Mouse (Mus musculus): ENCODE results near the gene Trim59. TPM values are rescaled to one million over a fixed set of nuclear protein-coding genes. Genes with fewer than 3 reads are reported as not detected.

Trim59 gene
- polyA plus RNA-seq, 1 experiment = 133 TPM

DNA sequence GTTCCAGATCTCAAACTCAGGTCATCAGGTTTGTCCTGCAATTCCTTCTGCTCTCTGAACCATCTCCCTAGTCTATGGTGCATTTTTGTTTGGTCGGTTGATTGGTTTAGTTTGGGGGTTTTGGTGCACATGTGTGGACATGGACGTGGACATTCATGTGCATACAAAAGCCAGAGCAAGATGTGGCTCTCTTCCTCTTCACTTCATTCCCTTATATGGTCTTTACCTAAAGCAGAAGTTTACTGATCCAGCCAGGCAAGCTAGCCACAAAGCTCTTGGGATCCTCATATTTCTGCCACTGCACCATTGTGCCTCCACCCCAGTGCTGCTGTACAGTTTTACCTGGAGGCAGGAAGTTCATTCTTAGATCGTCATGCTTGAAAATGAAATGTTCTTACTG is 27.4 kb downstream of the Trim59 start:
- H3K9me3 ChIP-seq (replicated peaks; ENCODE audit: control insufficient read depth, insufficient read depth, low read length, poor library complexity, severe bottlenecking) = no peaks in the 10 kb centered on the region
- TF ChIP-seq POLR2A (IDR thresholded peaks at IDR 0.05; ENCODE audit: insufficient read depth, low read length) (no peak), EP300 (IDR thresholded peaks at IDR 0.05; ENCODE audit: insufficient read depth, low read depth, low read length) (no peak), CTCF (IDR thresholded peaks at IDR 0.05; ENCODE audit: low read depth, low read length) (no peak)
- H3K4me3 ChIP-seq (ENCODE audit: low read depth, low read length) = no peak overlapping the region
- no peaks in the 10 kb centered on the region for H3K4me1 ChIP-seq (ENCODE audit: control insufficient read depth, insufficient read depth, low read length)
- no peak overlapping the region for H3K9ac ChIP-seq (ENCODE audit: low read depth, poor library complexity, severe bottlenecking)
- H3K36me3 ChIP-seq (ENCODE audit: control insufficient read depth, insufficient read depth, low read length, poor library complexity, severe bottlenecking) = peaks cover 62% of the 10 kb centered on the region
- H3K27ac ChIP-seq (ENCODE audit: insufficient read depth, low read length) = no peak overlapping the region
- no peaks in the 10 kb centered on the region for H3K27me3 ChIP-seq (ENCODE audit: control insufficient read depth, insufficient read depth, low read length, poor library complexity, severe bottlenecking)

DNA sequence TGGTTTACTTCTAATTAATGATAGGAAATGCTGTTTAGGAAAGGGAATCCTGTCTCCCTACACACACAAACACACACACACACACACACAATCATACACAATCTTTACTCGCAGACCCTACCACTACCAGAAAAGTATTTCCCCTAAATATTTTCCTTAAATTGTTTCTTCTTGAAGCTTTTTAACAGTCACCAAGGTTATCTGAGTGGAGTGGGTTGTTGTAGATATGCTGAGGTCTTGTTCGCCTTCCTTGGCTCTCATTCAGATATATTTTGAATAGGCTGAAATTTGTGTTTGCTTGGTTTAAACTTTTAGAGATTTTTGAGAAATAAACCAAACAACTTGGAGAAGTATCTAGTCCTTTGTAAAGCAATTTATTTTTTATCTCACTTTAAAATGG is 35.7 kb downstream of the Trim59 start:
- Histone ChIP-seq H3K4me1 (ENCODE audit: control insufficient read depth, insufficient read depth, low read length) (peaks cover 1% of the 10 kb centered on the region), H3K9ac (ENCODE audit: low read depth, poor library complexity, severe bottlenecking) (no peak overlapping the region), H3K27me3 (ENCODE audit: control insufficient read depth, insufficient read depth, low read length, poor library complexity, severe bottlenecking) (no peaks in the 10 kb centered on the region), H3K27ac (ENCODE audit: insufficient read depth, low read length) (no peak overlapping the region), H3K36me3 (ENCODE audit: control insufficient read depth, insufficient read depth, low read length, poor library complexity, severe bottlenecking) (peaks cover 32% of the 10 kb centered on the region), H3K9me3 (replicated peaks; ENCODE audit: control insufficient read depth, insufficient read depth, low read length, poor library complexity, severe bottlenecking) (no peaks in the 10 kb centered on the region), H3K4me3 (ENCODE audit: low read depth, low read length) (no peak overlapping the region)
- no peak for TF ChIP-seq EP300 (IDR thresholded peaks at IDR 0.05; ENCODE audit: insufficient read depth, low read depth, low read length)
- no peak for TF ChIP-seq POLR2A (IDR thresholded peaks at IDR 0.05; ENCODE audit: insufficient read depth, low read length)
- no peak for TF ChIP-seq CTCF (IDR thresholded peaks at IDR 0.05; ENCODE audit: low read depth, low read length)

DNA sequence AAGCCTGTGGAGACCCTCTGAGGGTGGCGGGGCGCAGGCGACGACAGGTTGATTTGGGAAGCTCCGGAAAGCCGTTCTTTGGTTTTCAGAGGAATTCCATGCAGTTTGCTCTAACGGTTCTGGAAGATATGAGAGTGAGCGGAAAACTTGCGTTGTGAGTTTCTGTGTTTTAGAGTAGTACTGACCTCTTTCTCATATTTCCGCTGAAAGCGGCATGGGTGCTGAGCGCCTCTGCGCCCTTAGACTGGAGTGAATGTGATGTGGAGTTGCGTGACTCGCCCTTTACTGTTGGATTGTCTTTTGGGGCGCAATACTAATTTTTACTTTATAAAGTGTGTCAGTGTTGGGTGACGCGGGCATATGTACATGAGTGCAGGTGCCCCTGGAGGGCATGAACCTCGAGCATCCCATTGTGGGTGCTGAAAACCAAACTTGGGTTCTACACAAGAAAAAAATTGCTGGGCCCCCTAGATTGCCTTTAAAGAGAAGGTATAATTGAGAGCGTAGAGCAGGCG is 38.3 kb downstream of the Trim59 start:
- TF ChIP-seq CTCF (IDR thresholded peaks at IDR 0.05; ENCODE audit: low read depth, low read length) (no peak), POLR2A (IDR thresholded peaks at IDR 0.05; ENCODE audit: insufficient read depth, low read length) (no peak), EP300 (IDR thresholded peaks at IDR 0.05; ENCODE audit: insufficient read depth, low read depth, low read length) (no peak)
- H3K27me3 ChIP-seq (ENCODE audit: control insufficient read depth, insufficient read depth, low read length, poor library complexity, severe bottlenecking) = no peaks in the 10 kb centered on the region
- H3K27ac ChIP-seq (ENCODE audit: insufficient read depth, low read length) = no peak overlapping the region

DNA sequence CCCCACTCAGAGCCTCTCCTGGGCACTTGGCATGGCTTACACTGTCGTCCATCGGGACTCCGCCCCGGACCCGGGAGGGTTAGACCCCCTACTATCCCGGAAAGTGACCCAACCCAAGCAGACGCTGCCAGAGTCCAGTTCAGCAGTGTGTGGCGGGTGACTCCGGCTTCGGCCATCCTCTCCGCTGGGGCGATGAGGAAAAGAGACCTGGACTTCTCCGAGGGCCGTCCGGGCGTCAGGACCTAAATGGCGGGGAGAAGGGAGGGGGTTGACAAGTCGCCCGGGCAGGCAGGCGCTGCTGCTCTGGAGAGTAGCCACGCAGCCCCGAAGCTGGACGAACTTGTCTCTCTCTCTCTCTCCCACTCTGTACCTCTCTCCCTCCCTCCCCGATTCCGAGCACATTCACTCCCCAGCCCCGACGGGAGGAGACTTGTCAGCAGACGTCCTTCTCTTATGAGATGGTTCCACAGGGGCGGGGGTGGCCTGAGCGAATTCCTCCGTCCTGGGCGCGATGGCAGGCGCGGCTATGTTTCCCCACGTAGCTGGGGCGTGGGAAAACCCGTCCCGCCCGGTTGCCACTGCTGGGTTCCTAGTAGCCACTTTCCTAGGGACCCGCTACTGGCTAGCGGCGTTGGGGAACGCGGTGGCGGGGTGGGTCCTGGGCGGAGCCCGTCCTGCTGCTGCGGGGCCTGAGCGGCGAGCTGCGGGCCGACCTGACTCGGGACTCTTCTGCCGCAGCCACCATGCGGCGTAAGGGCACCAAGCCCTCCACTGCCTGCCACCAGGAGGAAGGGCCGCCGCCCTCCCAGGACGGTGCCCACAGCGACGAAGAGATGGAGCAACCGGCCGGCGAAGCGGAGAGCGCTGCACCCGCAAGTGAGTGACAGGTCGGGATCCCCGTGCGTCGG is 39.0 kb downstream of the Trim59 start:
- peaks cover 1% of the 10 kb centered on the region for H3K4me1 ChIP-seq (ENCODE audit: control insufficient read depth, insufficient read depth, low read length)
- peak overlapping the region; percentile 99 for H3K4me3 ChIP-seq (ENCODE audit: low read depth, low read length)
- TF ChIP-seq EP300 (IDR thresholded peaks at IDR 0.05; ENCODE audit: insufficient read depth, low read depth, low read length) (no peak), POLR2A (IDR thresholded peaks at IDR 0.05; ENCODE audit: insufficient read depth, low read length) (no peak), CTCF (IDR thresholded peaks at IDR 0.05; ENCODE audit: low read depth, low read length) (no peak)
- peak overlapping the region; percentile 97 for H3K9ac ChIP-seq (ENCODE audit: low read depth, poor library complexity, severe bottlenecking)
- H3K9me3 ChIP-seq (replicated peaks; ENCODE audit: control insufficient read depth, insufficient read depth, low read length, poor library complexity, severe bottlenecking) = no peaks in the 10 kb centered on the region
- H3K27me3 ChIP-seq (ENCODE audit: control insufficient read depth, insufficient read depth, low read length, poor library complexity, severe bottlenecking) = no peaks in the 10 kb centered on the region
- H3K27ac ChIP-seq (ENCODE audit: insufficient read depth, low read length) = peak overlapping the region; percentile 72
- H3K36me3 ChIP-seq (ENCODE audit: control insufficient read depth, insufficient read depth, low read length, poor library complexity, severe bottlenecking) = peaks cover 15% of the 10 kb centered on the region

More for the DNA sequence above, 38.3 kb downstream of the Trim59 start:
- Histone ChIP-seq H3K9ac (ENCODE audit: low read depth, poor library complexity, severe bottlenecking) (peak overlapping the region; percentile 97), H3K36me3 (ENCODE audit: control insufficient read depth, insufficient read depth, low read length, poor library complexity, severe bottlenecking) (peaks cover 15% of the 10 kb centered on the region), H3K4me3 (ENCODE audit: low read depth, low read length) (peak overlapping the region; percentile 99), H3K4me1 (ENCODE audit: control insufficient read depth, insufficient read depth, low read length) (peaks cover 1% of the 10 kb centered on the region), H3K9me3 (replicated peaks; ENCODE audit: control insufficient read depth, insufficient read depth, low read length, poor library complexity, severe bottlenecking) (no peaks in the 10 kb centered on the region)

DNA sequence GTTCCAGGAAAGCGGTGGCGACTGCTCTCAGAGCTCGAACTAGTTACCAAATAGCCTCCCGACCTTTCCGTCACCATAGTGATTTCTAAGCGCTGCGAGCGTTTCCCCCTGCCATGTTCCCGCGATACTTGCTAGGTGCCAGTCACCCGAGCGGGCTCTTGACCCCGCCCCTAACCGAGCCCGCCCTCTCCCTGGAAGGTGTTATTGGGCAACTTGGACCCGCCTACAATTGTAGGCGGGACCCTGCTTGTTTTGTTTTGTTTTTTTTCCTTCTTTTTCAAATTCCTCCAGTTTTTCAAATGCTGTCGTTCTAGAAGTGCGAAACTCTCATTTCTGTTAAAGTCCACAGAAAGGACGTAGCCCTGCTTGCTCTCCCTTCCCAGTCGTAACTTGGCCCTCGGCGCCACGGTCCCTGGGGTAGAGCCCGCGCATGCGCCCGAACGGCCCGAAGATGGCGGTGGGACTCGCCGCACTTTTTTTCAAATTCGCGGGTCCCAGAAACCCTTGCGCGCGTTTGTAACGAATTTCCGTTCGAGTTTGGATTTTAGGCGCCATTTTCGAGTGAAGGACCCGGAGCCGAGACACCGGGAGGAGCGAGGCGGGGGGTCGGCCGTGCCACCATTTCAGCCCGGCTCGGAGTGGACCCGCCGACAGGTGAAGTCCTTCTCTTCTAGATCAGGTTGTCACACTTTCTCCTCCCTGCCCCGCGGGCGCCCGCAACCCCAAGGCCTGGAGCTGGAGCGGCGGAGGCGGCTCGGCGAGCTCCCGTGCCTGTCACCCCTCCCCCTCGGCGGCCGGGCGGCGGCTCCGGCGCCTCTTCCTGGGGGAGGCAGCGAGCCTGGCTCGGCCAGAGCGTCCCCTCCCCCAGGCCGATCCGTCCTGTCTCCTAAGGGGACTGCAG is 39.9 kb downstream of the Trim59 start, which contains the start of the genes Ift80 and Smc4:
Gene Ift80 (minus strand): TSS at position 134 of the 901 bp plus-strand sequence.
Gene Smc4 (plus strand): TSS at position 302 of the 901 bp plus-strand sequence.
- no peaks in the 10 kb centered on the region for H3K9me3 ChIP-seq (replicated peaks; ENCODE audit: control insufficient read depth, insufficient read depth, low read length, poor library complexity, severe bottlenecking)
- H3K4me1 ChIP-seq (ENCODE audit: control insufficient read depth, insufficient read depth, low read length) = peaks cover 1% of the 10 kb centered on the region
- H3K36me3 ChIP-seq (ENCODE audit: control insufficient read depth, insufficient read depth, low read length, poor library complexity, severe bottlenecking) = peaks cover 14% of the 10 kb centered on the region
- peak within 1 kb of the TSS; percentile 97 for H3K9ac ChIP-seq (ENCODE audit: low read depth, poor library complexity, severe bottlenecking)
- H3K27me3 ChIP-seq (ENCODE audit: control insufficient read depth, insufficient read depth, low read length, poor library complexity, severe bottlenecking) = no peaks in the 10 kb centered on the region
- H3K27ac ChIP-seq (ENCODE audit: insufficient read depth, low read length) = peak within 1 kb of the TSS; percentile 88
- TF ChIP-seq CTCF (IDR thresholded peaks at IDR 0.05; ENCODE audit: low read depth, low read length) = no peak
- no peak for TF ChIP-seq EP300 (IDR thresholded peaks at IDR 0.05; ENCODE audit: insufficient read depth, low read depth, low read length)
- peak; percentile 15 for TF ChIP-seq POLR2A (IDR thresholded peaks at IDR 0.05; ENCODE audit: insufficient read depth, low read length)
- H3K4me3 ChIP-seq (ENCODE audit: low read depth, low read length) = peak within 1 kb of the TSS; percentile 99
